Mouse (Mus musculus): ENCODE results near the gene Gpat2.

DNA sequence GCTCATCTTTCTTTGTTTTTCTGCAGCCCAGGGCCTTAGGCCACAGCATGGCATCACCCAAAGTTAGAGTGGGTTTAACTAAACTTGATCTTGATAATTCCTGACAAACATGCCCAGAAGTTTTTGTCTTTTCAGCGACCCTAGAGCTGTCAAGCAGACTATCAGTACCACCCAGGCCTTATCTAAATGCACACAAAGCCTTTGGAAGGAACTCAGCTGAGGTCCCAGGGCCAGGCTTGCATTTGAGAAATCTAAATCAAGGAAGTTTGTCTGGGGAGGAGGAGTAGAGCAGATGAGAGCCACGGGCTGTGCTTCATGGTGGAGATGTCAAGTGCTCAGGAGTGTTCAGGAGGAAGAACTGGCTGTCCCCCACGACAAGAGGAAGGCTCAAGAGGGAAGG is 21.8 kb downstream of the Gpat2 start:
- TF ChIP-seq GATA1 (IDR thresholded peaks at IDR 0.05; ENCODE audit: low read length) (no peak), TAL1 (IDR thresholded peaks at IDR 0.05; ENCODE audit: low read length) (no peak)
